Mouse (Mus musculus) cerebellum, adult 9-11 months (tissue): ENCODE data around the gene Supt3.

Source experiments
- DNase-seq: peaks from one replicate; pipeline ENCODE4 v3.0.0; 2022

Gene Supt3

DNA sequence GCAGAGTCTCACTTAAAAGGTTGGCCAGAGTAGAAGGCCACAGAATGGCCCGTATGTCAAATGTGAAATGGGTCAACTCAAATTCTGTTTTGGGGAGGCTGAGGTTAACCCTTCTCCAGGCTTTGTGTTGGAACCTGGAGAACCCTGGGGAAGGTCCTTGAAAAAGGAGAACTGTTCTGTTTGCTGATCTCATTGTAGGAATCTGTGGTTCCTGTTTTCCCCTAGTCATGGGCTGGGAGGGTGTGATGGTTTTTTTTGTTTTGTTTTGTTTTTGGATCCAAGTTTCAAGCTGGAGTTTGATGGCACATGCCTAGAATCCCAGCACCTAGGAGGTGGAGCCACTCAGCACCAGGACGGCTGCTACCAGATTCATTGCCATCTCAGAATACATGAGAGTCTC lies 6.2 kb downstream of the Supt3 start:
- no peak for DNase-seq

GRCm38 (mm10) chr17:44788982-44789747 lies 12.2 kb downstream of the Supt3 start:
- DNase-seq = no peak

DNA sequence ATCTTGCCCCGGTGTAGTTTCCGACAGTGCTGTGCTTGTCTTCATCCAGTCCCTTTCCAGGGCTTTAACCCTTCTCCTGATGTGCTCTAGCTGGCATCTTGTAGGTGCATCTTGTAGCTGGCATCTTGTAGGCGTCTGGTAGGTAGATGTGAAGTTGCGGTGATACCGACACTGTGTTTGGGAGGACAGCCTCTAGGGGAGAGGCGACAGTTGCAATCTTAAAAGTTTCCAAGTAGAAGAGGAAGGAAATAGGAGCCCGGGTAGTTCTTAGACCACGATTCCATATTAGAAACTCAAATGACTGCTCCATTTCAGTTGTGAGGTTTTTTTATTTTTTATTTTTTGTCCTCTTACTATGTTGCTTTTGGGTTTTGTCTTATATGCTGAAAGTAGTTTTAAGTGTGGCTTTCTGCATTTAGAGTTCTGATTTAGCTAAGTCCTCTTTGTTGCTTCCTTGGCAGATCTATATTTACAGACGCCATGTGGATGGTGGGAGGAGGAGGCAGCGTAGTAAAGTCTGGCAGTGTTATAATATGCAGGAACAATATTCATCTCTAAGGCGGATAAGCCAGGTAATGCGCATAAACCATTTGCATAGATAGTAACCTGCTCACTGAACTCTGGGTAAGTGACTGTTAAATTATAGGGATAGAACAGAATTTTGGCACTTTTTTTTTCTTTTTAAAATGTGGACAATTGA lies 15.4 kb downstream of the Supt3 start:
- DNase-seq = no peak

DNA sequence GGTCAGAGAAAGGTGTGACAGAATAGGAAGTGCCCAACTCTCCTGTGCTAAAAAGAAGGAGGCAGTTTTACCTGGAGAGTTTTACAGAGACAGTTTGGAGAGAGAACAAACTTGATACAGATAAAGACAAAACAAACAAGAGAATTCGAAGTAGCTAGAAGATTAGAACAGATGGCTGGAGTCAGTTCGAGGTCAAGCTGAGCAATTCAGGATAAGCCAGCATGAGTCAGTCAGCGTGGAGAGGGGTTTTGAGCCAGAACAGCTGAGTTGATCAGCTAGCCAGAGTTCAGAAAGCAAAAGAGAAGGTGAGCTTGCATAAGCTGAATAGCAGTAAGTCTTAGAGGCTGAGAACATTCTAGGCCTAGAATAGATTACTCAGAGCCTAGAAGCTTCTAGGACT lies 20.4 kb downstream of the Supt3 start:
- no peak for DNase-seq

DNA sequence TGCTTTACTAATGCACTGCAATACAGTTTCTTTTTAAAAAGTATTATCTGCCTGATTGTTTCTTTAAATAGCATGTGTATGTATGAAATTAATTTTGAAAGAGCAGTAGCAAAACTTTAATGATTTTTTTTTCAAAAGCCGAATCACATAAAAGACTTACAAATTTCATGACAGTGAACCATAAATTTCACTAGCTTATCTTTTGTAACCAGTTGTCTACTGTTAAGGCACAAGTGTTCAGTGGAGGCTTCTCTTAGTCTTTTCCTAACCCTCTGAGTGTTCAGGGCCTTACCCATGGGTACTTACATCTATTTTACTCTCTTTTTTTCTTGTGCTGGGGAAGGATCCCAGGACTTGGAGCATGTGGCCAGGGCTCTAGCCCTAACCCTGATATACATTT lies 30.1 kb downstream of the Supt3 start:
- no peak for DNase-seq

- DNase-seq = no peak
These were observed 37.7 kb downstream of the Supt3 start, which contains the start of gene Runx2 for GRCm38 (mm10) chr17:44814508-44815175. Gene Runx2 (minus strand): TSS chr17:44814797.

GRCm38 (mm10) chr17:44818825-44819224 lies 41.9 kb downstream of the Supt3 start:
- DNase-seq = no peak

DNA sequence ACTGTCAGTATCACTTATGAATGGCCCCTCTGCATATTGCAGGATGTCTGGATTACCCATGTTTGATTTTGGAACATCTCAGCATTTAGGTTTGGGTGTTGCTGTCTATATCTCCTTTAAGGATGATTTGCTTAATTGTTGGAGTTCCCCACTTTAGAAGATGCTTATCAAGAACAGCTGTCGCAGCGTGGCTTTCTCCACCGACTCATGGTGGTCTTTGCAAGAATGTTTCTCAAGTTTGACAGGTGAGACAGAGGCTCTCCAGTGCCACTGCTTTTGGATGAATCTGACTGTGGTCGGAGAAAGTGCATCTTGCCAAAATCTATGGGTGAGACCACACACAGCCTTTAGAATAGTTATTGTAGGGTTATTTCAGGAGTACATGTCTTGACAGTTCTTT lies 42.9 kb downstream of the Supt3 start:
- DNase-seq = no peak

GRCm38 (mm10) chr17:44821940-44822339 lies 45.0 kb downstream of the Supt3 start:
- DNase-seq = no peak

- no peak for DNase-seq
These were observed 50.2 kb downstream of the Supt3 start for GRCm38 (mm10) chr17:44827124-44827523.

DNA sequence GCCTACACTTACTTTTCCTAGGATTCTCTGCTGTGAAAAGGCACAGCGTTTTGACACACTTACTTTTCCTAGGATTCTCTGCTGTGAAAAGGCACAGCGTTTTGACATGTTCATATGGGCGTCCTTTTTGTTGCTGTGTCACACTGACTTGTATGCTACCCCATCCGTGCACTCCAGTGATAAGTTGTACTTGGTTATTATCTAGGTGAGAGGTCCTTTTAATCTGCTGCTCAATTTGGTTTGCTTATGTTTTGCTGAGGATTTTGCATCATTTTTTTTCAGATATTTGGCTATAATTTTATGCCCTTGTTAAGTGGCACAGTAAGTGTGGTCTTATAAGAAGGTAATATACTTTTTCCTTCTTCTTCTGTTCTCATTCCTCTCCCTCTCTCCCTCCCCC lies 51.0 kb downstream of the Supt3 start:
- no peak for DNase-seq

DNA sequence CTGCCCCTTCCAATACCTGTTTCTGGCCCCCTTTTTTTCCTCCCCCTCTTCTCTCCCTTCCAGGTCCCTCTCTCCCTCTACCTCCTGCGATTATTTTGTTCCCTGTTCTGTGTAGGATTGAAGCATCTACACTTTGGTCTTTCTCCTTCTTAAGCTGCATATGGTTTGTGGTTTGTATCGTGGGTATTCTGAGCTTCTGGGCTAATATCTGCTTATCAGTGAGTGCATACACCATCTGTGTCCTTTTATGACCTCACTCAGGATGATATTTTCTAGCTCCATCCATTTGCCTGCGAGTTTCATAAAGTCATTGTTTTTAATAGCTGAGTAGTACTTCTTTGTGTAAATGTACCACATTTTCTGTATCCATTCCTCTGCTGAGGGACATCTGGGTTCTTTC lies 52.6 kb downstream of the Supt3 start:
- no peak for DNase-seq

GRCm38 (mm10) chr17:44831201-44831600 lies 54.2 kb downstream of the Supt3 start:
- no peak for DNase-seq

DNA sequence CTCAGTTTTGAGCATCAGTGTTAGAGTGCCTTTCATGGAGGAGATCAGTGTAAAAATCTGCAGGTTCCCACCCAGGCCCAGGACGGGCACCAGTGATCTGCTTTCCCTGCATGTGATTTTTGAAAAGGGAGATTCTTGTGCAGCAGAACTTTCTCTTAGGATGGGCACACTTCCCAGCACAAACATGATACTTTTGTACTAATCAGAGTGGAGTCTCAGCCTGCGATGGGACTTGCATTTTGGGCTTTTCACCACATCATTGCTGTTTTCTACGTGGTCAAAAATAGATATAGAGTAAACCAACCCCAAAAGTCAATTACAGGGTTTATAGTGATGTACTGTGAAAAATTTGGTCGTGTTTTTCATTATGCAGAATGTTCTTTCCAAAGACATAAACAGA lies 65.2 kb downstream of the Supt3 start:
- no peak for DNase-seq

DNA sequence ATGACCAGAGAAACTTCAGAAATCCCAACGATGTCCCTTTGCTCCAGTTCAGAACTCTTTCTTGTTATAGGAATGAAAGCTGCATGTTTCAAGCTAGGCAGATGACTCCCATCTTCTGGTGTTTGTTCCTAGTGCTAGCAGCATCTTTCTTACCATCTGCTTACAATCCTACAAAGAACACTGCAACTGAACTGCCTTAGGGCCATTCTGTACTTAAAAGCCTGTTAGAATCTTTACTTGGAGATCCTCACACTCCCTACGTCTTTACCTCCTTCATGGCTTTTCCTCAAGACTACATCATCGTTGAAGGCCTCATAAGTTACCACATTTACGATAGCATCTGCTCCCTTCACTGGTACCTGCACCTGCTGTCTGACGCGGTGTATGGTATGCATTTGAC lies 86.2 kb downstream of the Supt3 start:
- no peak for DNase-seq

DNA sequence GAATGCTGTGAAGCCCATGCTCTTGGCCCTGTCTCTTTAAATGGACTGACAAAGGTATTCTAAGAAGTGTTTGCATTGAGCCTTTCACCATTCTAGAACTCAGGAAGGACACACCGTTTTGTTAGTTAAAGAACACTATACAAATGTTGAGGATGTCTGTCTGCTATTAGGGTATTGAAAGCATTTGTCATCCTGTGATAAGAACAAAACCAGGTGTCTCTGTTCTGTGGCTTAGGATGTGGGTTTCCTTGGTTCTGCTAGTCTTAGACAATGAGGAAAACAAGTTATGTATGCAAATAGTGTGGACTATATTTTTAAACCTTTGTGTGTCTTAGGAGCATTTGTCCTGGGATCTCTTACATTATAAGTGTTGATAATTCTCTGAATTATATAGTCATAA lies 116.6 kb downstream of the Supt3 start:
- no peak for DNase-seq

DNA sequence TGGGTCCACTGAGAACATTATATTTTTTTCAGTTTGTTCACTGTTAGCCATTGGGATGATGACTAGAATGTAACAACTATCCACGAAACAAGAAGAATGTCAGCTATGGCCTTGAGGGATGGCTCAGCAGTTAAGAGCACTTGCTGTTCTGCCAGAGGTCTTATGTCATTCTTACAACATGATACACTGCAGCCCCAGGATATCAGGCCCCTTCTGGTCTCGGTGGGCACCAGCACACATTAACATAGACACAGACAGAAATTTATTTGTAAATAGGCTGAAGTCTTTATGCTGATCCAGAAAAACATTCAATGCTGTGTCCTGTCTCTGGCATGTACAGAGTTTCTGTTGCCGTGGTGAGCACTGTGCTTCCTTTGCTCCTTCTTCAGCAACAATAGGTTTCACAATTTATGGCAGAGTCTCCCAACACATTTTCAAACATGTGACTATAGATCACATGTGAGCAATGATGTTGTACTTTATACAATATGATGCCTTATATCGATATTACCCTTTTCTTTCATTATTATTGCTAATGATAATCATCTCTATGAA lies 166.7 kb downstream of the Supt3 start:
- no peak for DNase-seq

- no peak for DNase-seq
These were observed 168.4 kb downstream of the Supt3 start for GRCm38 (mm10) chr17:44945333-44945732.

- DNase-seq = no peak
These were observed 171.4 kb downstream of the Supt3 start for GRCm38 (mm10) chr17:44948321-44948720.

- DNase-seq = no peak
These were observed 179.7 kb downstream of the Supt3 start for GRCm38 (mm10) chr17:44956671-44957070.

DNA sequence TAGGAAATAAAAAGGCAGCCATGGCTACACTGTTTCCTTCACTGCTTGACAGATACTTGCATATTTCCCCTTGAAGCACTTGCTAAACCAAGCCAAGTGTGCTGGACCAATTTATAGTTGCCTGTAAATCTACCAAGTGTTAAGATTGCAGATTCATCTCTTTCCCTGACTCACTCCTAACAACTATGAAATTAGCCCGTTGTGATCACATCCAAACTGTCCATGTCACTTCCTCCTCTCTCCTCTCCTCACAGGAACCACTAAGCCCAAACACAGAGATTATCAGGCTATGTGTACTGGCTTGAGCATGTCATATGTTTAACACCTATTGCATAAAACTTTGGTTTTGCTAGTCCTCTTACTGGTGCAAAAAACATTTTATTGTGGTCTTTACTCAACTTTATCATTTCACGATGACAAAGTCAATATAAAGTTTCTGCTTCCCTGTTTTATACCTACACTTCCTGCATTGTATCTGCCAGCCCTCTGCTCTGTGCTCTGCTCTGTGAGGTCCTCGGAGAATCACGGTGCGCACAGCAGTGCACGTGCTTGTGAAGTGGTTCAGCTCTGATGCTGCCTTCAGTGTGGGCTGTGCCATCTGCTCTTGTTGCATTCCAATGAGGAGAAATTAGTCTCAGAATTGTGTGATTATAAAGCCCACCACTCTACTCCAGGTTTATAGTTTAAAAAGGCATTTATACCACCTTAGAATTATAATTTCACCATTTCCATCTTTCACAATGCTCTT lies 186.3 kb downstream of the Supt3 start:
- no peak for DNase-seq

DNA sequence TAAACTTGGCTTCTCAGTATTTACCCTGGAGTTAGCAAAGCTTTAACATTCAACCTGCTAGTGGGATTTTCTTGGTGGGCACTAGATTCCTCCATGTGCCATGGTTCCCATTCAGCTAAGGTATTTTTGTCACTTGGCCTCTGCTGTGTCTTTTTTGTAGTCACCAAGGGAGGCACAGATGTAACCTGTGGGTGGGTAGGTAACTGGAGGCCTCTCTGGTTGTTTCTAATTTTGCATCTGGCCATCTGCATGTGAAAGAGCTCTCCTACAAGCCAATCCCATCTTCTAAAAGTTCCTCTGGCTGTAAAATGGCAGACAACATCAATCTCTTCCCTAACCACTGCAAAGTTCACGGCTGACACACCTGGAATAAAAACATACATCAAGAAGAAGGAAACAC lies 190.2 kb downstream of the Supt3 start:
- no peak for DNase-seq

DNA sequence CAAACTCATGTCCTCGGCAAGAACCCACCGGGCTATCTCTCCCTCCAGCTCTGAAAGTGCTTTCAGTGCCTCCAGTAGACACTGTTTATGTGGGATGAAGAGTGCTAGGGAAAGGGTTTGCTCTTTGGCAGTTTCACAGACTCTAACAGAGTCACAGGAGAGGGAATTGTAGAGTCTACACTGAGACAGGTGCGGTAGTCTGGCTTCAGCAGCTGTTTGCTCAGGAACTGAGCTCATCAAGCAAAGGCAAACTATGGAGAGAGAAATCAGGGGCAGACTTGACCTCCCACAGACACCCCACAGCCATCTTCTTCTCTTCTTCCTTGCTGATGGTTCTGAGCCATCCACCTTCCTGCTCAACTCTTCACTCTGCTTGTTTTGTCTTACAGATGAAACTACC lies 193.3 kb downstream of the Supt3 start:
- DNase-seq = no peak
